Mouse (Mus musculus): ENCODE results near the gene Sprr2i. TPM values are rescaled to one million over a fixed set of nuclear protein-coding genes. Genes with fewer than 3 reads are reported as not detected.

Sprr2i gene
- polyA plus RNA-seq, 1 experiment from 2014 or later: not detected

- WGBS: 82% methylated on average over 3 of the region's 3 CpGs
- no peak within 1 kb of the TSS for H3K4me3 ChIP-seq (ENCODE audit: low read depth, low read length)
- ATAC-seq (ENCODE audit: low read depth): no peak
These were observed 30.9 kb downstream of the Sprr2i start, which contains the start of gene Sprr1b for GRCm38 (mm10) chr3:92438689-92439088. Gene Sprr1b (minus strand): TSS chr3:92438789.

DNA sequence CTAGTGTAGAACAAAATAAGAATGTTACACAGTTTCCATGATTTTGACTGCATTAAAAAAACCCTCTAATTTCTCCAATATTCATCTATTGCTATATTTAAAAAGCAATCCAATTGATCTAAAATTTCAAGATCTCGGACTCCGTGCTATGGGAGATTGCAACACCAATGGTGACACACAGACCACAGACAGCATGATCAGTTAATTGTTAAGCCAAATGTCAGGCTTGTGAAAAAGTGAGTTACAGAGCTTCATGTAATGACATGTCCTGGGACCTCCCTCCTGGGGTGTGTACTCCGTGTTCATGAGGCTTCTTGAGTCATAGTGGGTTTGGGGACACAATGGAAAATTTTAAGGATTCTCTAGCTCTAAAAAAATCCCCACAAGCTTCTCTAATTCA is 32.4 kb downstream of the Sprr2i start:
- Histone ChIP-seq H3K4me1 (ENCODE audit: control insufficient read depth, insufficient read depth, low read length) (no peaks in the 10 kb centered on the region), H3K4me2 (ENCODE audit: low read depth, low read length) (no peak overlapping the region), H3K9ac (ENCODE audit: low read depth, low read length) (no peak overlapping the region), H3K36me3 (ENCODE audit: control insufficient read depth, insufficient read depth, low read length) (no peaks in the 10 kb centered on the region), H3K4me3 (ENCODE audit: low read depth, low read length) (no peak overlapping the region), H3K9me3 (ENCODE audit: control insufficient read depth, low read length) (no peaks in the 10 kb centered on the region), H3K27me3 (replicated peaks; ENCODE audit: control insufficient read depth, insufficient read depth, low read length) (no peaks in the 10 kb centered on the region), H3K27ac (replicated peaks; ENCODE audit: low read depth, low read length) (no peak overlapping the region)
- ATAC-seq (ENCODE audit: low read depth) (no peak), DNase-seq (ENCODE audit: low spot score) (peak; percentile 1)
- 86% methylated on average over 3 of the region's 3 CpGs for WGBS

More at GRCm38 (mm10) chr3:92438689-92439088, 30.9 kb downstream of the Sprr2i start, which contains the start of gene Sprr1b:
- Histone ChIP-seq H3K9ac (ENCODE audit: low read depth, low read length) (no peak within 1 kb of the TSS), H3K4me2 (ENCODE audit: low read depth, low read length) (no peak within 1 kb of the TSS), H3K4me1 (ENCODE audit: control insufficient read depth, insufficient read depth, low read length) (no peaks in the 10 kb centered on the region), H3K27me3 (replicated peaks; ENCODE audit: control insufficient read depth, insufficient read depth, low read length) (no peaks in the 10 kb centered on the region), H3K36me3 (ENCODE audit: control insufficient read depth, insufficient read depth, low read length) (no peaks in the 10 kb centered on the region), H3K27ac (replicated peaks; ENCODE audit: low read depth, low read length) (no peak within 1 kb of the TSS), H3K9me3 (ENCODE audit: control insufficient read depth, low read length) (no peaks in the 10 kb centered on the region)
- no peak for DNase-seq (ENCODE audit: low spot score)

DNA sequence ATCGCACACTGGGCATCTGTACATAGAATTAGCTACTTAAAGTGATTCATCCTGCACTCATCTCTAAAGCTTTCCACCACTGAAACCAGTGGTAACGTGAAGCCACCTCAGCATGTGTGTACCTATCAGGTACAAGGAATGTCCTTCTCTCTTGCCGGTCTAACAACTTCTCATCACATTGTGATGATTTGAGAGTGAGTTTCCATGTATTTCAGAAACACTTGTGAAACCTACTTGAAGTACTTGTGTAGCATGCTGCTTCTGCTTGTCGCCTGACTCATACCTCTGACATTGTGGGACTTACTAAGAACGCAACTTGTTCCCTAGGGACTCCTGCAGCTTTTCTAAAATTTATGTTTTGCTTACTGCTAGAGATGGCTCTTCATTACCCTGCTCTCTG is 47.4 kb downstream of the Sprr2i start:
- Histone ChIP-seq H3K9me3 (ENCODE audit: control insufficient read depth, low read length) (no peaks in the 10 kb centered on the region), H3K4me3 (ENCODE audit: low read depth, low read length) (no peak overlapping the region), H3K27ac (replicated peaks; ENCODE audit: low read depth, low read length) (no peak overlapping the region), H3K4me2 (ENCODE audit: low read depth, low read length) (no peak overlapping the region), H3K27me3 (replicated peaks; ENCODE audit: control insufficient read depth, insufficient read depth, low read length) (no peaks in the 10 kb centered on the region), H3K9ac (ENCODE audit: low read depth, low read length) (no peak overlapping the region), H3K4me1 (ENCODE audit: control insufficient read depth, insufficient read depth, low read length) (no peaks in the 10 kb centered on the region), H3K36me3 (ENCODE audit: control insufficient read depth, insufficient read depth, low read length) (no peaks in the 10 kb centered on the region)
- ATAC-seq (ENCODE audit: low read depth) (no peak), DNase-seq (ENCODE audit: low spot score) (no peak)
- 84% methylated on average over 5 of the region's 5 CpGs for WGBS

DNA sequence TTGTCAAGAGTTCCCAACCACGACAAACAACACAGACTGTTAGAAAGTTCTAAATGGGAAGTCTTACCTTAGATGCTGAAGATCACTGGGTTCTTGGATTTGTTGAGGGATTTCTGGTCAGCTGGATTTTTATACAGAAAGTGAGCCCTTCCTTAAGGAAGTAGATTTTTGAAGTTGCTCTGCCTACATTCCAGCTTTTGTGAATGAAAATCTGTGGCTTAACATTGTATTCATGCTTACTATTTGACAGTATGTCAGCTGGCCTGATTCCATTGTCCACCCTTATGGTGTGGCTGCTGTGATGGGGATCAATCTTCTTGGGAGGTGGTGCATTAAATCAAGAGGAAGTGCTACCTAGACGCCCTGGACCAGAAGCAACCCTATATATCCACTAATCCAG is 50.8 kb downstream of the Sprr2i start, which contains the start of gene Sprr3:
Gene Sprr3 (minus strand): TSS at position 101 of the 400 bp plus-strand sequence.
- no peaks in the 10 kb centered on the region for H3K27me3 ChIP-seq (replicated peaks; ENCODE audit: control insufficient read depth, insufficient read depth, low read length)
- no peak within 1 kb of the TSS for H3K4me2 ChIP-seq (ENCODE audit: low read depth, low read length)
- DNase-seq (ENCODE audit: low spot score) (no peak), ATAC-seq (ENCODE audit: low read depth) (no peak)
- no peak within 1 kb of the TSS for H3K4me3 ChIP-seq (ENCODE audit: low read depth, low read length)
- H3K9ac ChIP-seq (ENCODE audit: low read depth, low read length): no peak within 1 kb of the TSS
- H3K27ac ChIP-seq (replicated peaks; ENCODE audit: low read depth, low read length): no peak within 1 kb of the TSS
- no peaks in the 10 kb centered on the region for H3K36me3 ChIP-seq (ENCODE audit: control insufficient read depth, insufficient read depth, low read length)
- H3K9me3 ChIP-seq (ENCODE audit: control insufficient read depth, low read length): no peaks in the 10 kb centered on the region
- no peaks in the 10 kb centered on the region for H3K4me1 ChIP-seq (ENCODE audit: control insufficient read depth, insufficient read depth, low read length)
- 52% methylated on average over 2 of the region's 2 CpGs for WGBS

Other genes with a start within 250 kb of the Sprr2i start
- gene Sprr2a1, start 192.2 kb upstream of the Sprr2i start, polyA plus RNA-seq (2014; fragmentation: Nextera tagmentation; extraction: Ambion mirVana): not detected in 2 replicates
- 4.6 and 6.2 TPM in 2 replicates for gene Sprr2a2, start 192.1 kb upstream of the Sprr2i start, polyA plus RNA-seq (2014; fragmentation: Nextera tagmentation; extraction: Ambion mirVana)
- 0.38 TPM in 1 of 2 replicates, not detected in the other for gene Sprr2a3, start 122.6 kb upstream of the Sprr2i start, polyA plus RNA-seq (2014; fragmentation: Nextera tagmentation; extraction: Ambion mirVana)
- gene Sprr2b, start 91.4 kb upstream of the Sprr2i start, polyA plus RNA-seq (2014; fragmentation: Nextera tagmentation; extraction: Ambion mirVana): not detected in 2 replicates
- gene Sprr2d, start 68.9 kb upstream of the Sprr2i start, polyA plus RNA-seq (2014; fragmentation: Nextera tagmentation; extraction: Ambion mirVana): not detected in 2 replicates
- not detected in 2 replicates for gene Sprr2e, start 55.8 kb upstream of the Sprr2i start, polyA plus RNA-seq (2014; fragmentation: Nextera tagmentation; extraction: Ambion mirVana)
- not detected in 2 replicates for gene Sprr2f, start 42.8 kb upstream of the Sprr2i start, polyA plus RNA-seq (2014; fragmentation: Nextera tagmentation; extraction: Ambion mirVana)
- gene Sprr2h, start 22.3 kb upstream of the Sprr2i start, polyA plus RNA-seq (2014; fragmentation: Nextera tagmentation; extraction: Ambion mirVana): 0.38 TPM in 1 of 2 replicates, not detected in the other
- not detected in 2 replicates for gene Sprr2j-ps, start 10.1 kb downstream of the Sprr2i start, polyA plus RNA-seq (2014; fragmentation: Nextera tagmentation; extraction: Ambion mirVana)
- 6.1 and 6.2 TPM in 2 replicates for gene Gm9774, start 21.4 kb downstream of the Sprr2i start, polyA plus RNA-seq (2014; fragmentation: Nextera tagmentation; extraction: Ambion mirVana)
- gene Sprr2k, start 24.6 kb downstream of the Sprr2i start, polyA plus RNA-seq (2014; fragmentation: Nextera tagmentation; extraction: Ambion mirVana): 0.29 TPM in 1 of 2 replicates, not detected in the other
- 3.4 and 12.9 TPM in 2 replicates for gene Sprr1b, start 30.8 kb downstream of the Sprr2i start, polyA plus RNA-seq (2014; fragmentation: Nextera tagmentation; extraction: Ambion mirVana)
- 0.45 and 4.9 TPM in 2 replicates for gene Sprr3, start 50.7 kb downstream of the Sprr2i start, polyA plus RNA-seq (2014; fragmentation: Nextera tagmentation; extraction: Ambion mirVana)
- gene Sprr1a, start 77.9 kb downstream of the Sprr2i start, polyA plus RNA-seq (2014; fragmentation: Nextera tagmentation; extraction: Ambion mirVana): 28.3 and 67.4 TPM in 2 replicates
- not detected in 2 replicates for gene Sprr4, start 92.5 kb downstream of the Sprr2i start, polyA plus RNA-seq (2014; fragmentation: Nextera tagmentation; extraction: Ambion mirVana)
- 0.89 TPM in 1 of 2 replicates, not detected in the other for gene 2310046K23Rik, start 126.5 kb downstream of the Sprr2i start, polyA plus RNA-seq (2014; fragmentation: Nextera tagmentation; extraction: Ambion mirVana)
- 0.45 and 1.4 TPM in 2 replicates for gene Ivl, start 165.7 kb downstream of the Sprr2i start, polyA plus RNA-seq (2014; fragmentation: Nextera tagmentation; extraction: Ambion mirVana)
- not detected in 2 replicates for gene Smcp, start 181.0 kb downstream of the Sprr2i start, polyA plus RNA-seq (2014; fragmentation: Nextera tagmentation; extraction: Ambion mirVana)
- gene 2210017I01Rik, start 199.5 kb downstream of the Sprr2i start, polyA plus RNA-seq (2014; fragmentation: Nextera tagmentation; extraction: Ambion mirVana): not detected in 2 replicates
- gene Lce6a, start 213.7 kb downstream of the Sprr2i start, polyA plus RNA-seq (2014; fragmentation: Nextera tagmentation; extraction: Ambion mirVana): not detected in 2 replicates
- gene Lce1a1, start 240.3 kb downstream of the Sprr2i start, polyA plus RNA-seq (2014; fragmentation: Nextera tagmentation; extraction: Ambion mirVana): not detected in 2 replicates
- not detected in 2 replicates for gene Lce1b, start 248.9 kb downstream of the Sprr2i start, polyA plus RNA-seq (2014; fragmentation: Nextera tagmentation; extraction: Ambion mirVana)